Mouse (Mus musculus) embryonic facial prominence, embryonic 10.5 days (tissue): ENCODE results near the gene Wnt6. TPM values are rescaled to one million over a fixed set of nuclear protein-coding genes. Genes with fewer than 3 reads are reported as not detected.
"Not testable (repeated sequence)": the region's sequence is repeated elsewhere in the genome, so short reads cannot be mapped to it uniquely, and the experiment has no call there.

Experiments
- DNase-seq: peaks from one replicate; pipeline ENCODE4 v3.0.0-alpha.2; 2017; ENCODE audit warnings: low spot score
- H3K27ac ChIP-seq: fragments of 300-500 bp; sonication (generic); replicated peaks from 2 replicates; pipeline ENCODE4 v1.5.1; 2016; ENCODE audit warnings: mild to moderate bottlenecking
- H3K27me3 ChIP-seq: fragments of 300-500 bp; sonication (generic); replicated peaks from 2 replicates; pipeline ENCODE4 v1.6.1; 2016; ENCODE audit warnings: low read depth, mild to moderate bottlenecking; ENCODE audit not compliant: poor library complexity, severe bottlenecking
- H3K36me3 ChIP-seq: fragments of 300-500 bp; sonication (generic); replicated peaks from 2 replicates; pipeline ENCODE4 v1.6.1; 2016; ENCODE audit warnings: mild to moderate bottlenecking, moderate library complexity
- H3K4me1 ChIP-seq: fragments of 300-500 bp; sonication (generic); 2 replicates; pipeline ENCODE4 v1.6.1; 2016
- H3K4me3 ChIP-seq: fragments of 300-500 bp; sonication (generic); 2 replicates; pipeline ENCODE4 v1.5.1; 2016; ENCODE audit warnings: mild to moderate bottlenecking, moderate library complexity
- H3K9me3 ChIP-seq: fragments of 300-500 bp; sonication (generic); 2 replicates; pipeline ENCODE4 v1.6.1; 2016; ENCODE audit warnings: mild to moderate bottlenecking
- WGBS: fragments of 180-500 bp; shearing (Covaris S2); methylation state at CpG from one replicate; pipeline ENCODE4 v1.1.7; 2016; 5-methylcytosine and 5-hydroxymethylcytosine counted together
- polyA plus RNA-seq: library from polyadenylated mRNA; unstranded; fragments of >200 nt; fragmentation: Nextera tagmentation; extraction: Ambion mirVana; gene quantifications from 2 replicates; pipeline ENCODE4 v1.2.1, GENCODE M21; 2016

The Wnt6 gene
- polyA plus RNA-seq, 1 experiment from 2014 or later, result 26.6 TPM

GRCm38 (mm10) chr1:74816612-74817199 is 45.0 kb downstream of the Wnt6 start:
- Histone ChIP-seq H3K4me3 (peak overlapping the region; percentile 74), H3K27me3 (peaks cover 23% of the 10 kb centered on the region), H3K27ac (peak overlapping the region; percentile 93), H3K36me3 (no peaks in the 10 kb centered on the region), H3K4me1 (peaks cover 14% of the 10 kb centered on the region), H3K9me3 (no peaks in the 10 kb centered on the region)
- WGBS, result 5% methylated on average over 38 of the region's 38 CpGs
- DNase-seq, result peak; percentile 94

GRCm38 (mm10) chr1:74817219-74817618 is 45.5 kb downstream of the Wnt6 start:
- 18% methylated on average over 14 of the region's 14 CpGs for WGBS
- Histone ChIP-seq H3K4me1 (peaks cover 14% of the 10 kb centered on the region), H3K36me3 (no peaks in the 10 kb centered on the region), H3K27ac (peak overlapping the region; percentile 93), H3K4me3 (peak overlapping the region; percentile 74), H3K27me3 (peaks cover 18% of the 10 kb centered on the region), H3K9me3 (no peaks in the 10 kb centered on the region)
- DNase-seq, result no peak

- no peak overlapping the region for H3K4me3 ChIP-seq
- H3K27me3 ChIP-seq, result peaks cover 5% of the 10 kb centered on the region
- H3K27ac ChIP-seq, result no peak overlapping the region
- H3K9me3 ChIP-seq, result no peaks in the 10 kb centered on the region
- peaks cover 14% of the 10 kb centered on the region for H3K4me1 ChIP-seq
- no peak for DNase-seq
- no peaks in the 10 kb centered on the region for H3K36me3 ChIP-seq
- 94% methylated on average over 1 of the region's 1 CpGs for WGBS
These were observed 46.8 kb downstream of the Wnt6 start for GRCm38 (mm10) chr1:74818509-74818908.

GRCm38 (mm10) chr1:74823598-74823997 is 51.9 kb downstream of the Wnt6 start:
- H3K4me1 ChIP-seq, DNase-seq, H3K36me3 ChIP-seq, H3K9me3 ChIP-seq, H3K4me3 ChIP-seq, H3K27ac ChIP-seq, H3K27me3 ChIP-seq: not testable (repeated sequence)
- WGBS, result 94% methylated on average over 4 of the region's 4 CpGs

- 18% methylated on average over 14 of the region's 14 CpGs for WGBS
- 0 out of 2 replicates have a peak overlapping the region, but pooled peaks have one; percentile 13 for H3K4me3 ChIP-seq
These were observed 53.0 kb downstream of the Wnt6 start for GRCm38 (mm10) chr1:74824518-74825302.

GRCm38 (mm10) chr1:74830061-74830460 is 58.4 kb downstream of the Wnt6 start:
- Histone ChIP-seq H3K4me1 (peaks cover 3% of the 10 kb centered on the region), H3K27me3 (0 out of 2 replicates have a peak, but pooled peaks cover 7% of the 10 kb centered on the region), H3K36me3 (no peaks in the 10 kb centered on the region), H3K27ac (no peak overlapping the region), H3K4me3 (no peak overlapping the region), H3K9me3 (no peaks in the 10 kb centered on the region)
- no peak for DNase-seq
- 84% methylated on average over 9 of the region's 9 CpGs for WGBS

More at GRCm38 (mm10) chr1:74824518-74825302, 53.0 kb downstream of the Wnt6 start:
- no peaks in the 10 kb centered on the region for H3K9me3 ChIP-seq
- peak; percentile 52 for DNase-seq
- 0 out of 2 replicates have a peak, but pooled peaks cover 7% of the 10 kb centered on the region for H3K27me3 ChIP-seq
- H3K36me3 ChIP-seq, result no peaks in the 10 kb centered on the region
- H3K4me1 ChIP-seq, result peaks cover 9% of the 10 kb centered on the region
- H3K27ac ChIP-seq, result peak overlapping the region; percentile 59

GRCm38 (mm10) chr1:74833255-74833654 is 61.6 kb downstream of the Wnt6 start:
- 0 out of 2 replicates have a peak, but pooled peaks cover 4% of the 10 kb centered on the region for H3K27me3 ChIP-seq
- DNase-seq, result no peak
- no peaks in the 10 kb centered on the region for H3K9me3 ChIP-seq
- no peaks in the 10 kb centered on the region for H3K36me3 ChIP-seq
- H3K4me1 ChIP-seq, result no peaks in the 10 kb centered on the region
- 88% methylated on average over 3 of the region's 3 CpGs for WGBS
- no peak overlapping the region for H3K27ac ChIP-seq
- H3K4me3 ChIP-seq, result no peak overlapping the region

Other genes starting within 250 kb of the Wnt6 start
- gene Plcd4, start 229.0 kb upstream of the Wnt6 start, polyA plus RNA-seq, result 0.59 and 0.87 TPM in 2 replicates
- gene Usp37, start 227.6 kb upstream of the Wnt6 start, polyA plus RNA-seq, result 45.8 and 47.0 TPM in 2 replicates
- 9.5 and 10.5 TPM in 2 replicates for gene Zfp142, start 183.6 kb upstream of the Wnt6 start, polyA plus RNA-seq
- 16.1 and 18.1 TPM in 2 replicates for gene Bcs1l, start 183.6 kb upstream of the Wnt6 start, polyA plus RNA-seq
- 35.2 and 39.0 TPM in 2 replicates for gene Rnf25, start 170.5 kb upstream of the Wnt6 start, polyA plus RNA-seq
- 12.4 and 13.1 TPM in 2 replicates for gene Stk36, start 170.4 kb upstream of the Wnt6 start, polyA plus RNA-seq
- 49.9 and 59.4 TPM in 2 replicates for gene Ttll4, start 110.1 kb upstream of the Wnt6 start, polyA plus RNA-seq
- gene Cyp27a1, start 58.3 kb upstream of the Wnt6 start, polyA plus RNA-seq, result 12.1 and 12.8 TPM in 2 replicates
- gene Prkag3, start 22.7 kb upstream of the Wnt6 start, polyA plus RNA-seq, result 0.11 TPM in 1 of 2 replicates, not detected in the other
- 0.70 and 1.2 TPM in 2 replicates for gene Wnt10a, start 19.6 kb downstream of the Wnt6 start, polyA plus RNA-seq
- gene Cdk5r2, start 83.0 kb downstream of the Wnt6 start, polyA plus RNA-seq, result 0.21 and 0.39 TPM in 2 replicates
- gene Fev, start 113.5 kb downstream of the Wnt6 start, polyA plus RNA-seq, result not detected in 2 replicates
- not detected in 2 replicates for gene Cryba2, start 121.3 kb downstream of the Wnt6 start, polyA plus RNA-seq
- 0.08 TPM in 1 of 2 replicates, not detected in the other for gene Cfap65, start 163.7 kb downstream of the Wnt6 start, polyA plus RNA-seq
- gene Ihh, start 179.8 kb downstream of the Wnt6 start, polyA plus RNA-seq, result 0.11 TPM in 1 of 2 replicates, not detected in the other